Mouse (Mus musculus) lung, adult 2 months (tissue): Measurements from ENCODE around the gene Kif18a.

Source experiments
- CTCF ChIP-seq: fragments of 200-500 bp; IDR thresholded peaks from 2 replicates; pipeline ENCODE4 v1.5.1; 2011; ENCODE audit warnings: mild to moderate bottlenecking, low read length, control low read depth; ENCODE audit not compliant: insufficient read depth
- POLR2A ChIP-seq: fragments of 200-500 bp; IDR thresholded peaks from 2 replicates; pipeline ENCODE4 v1.6.1; 2011; ENCODE audit warnings: low read depth, mild to moderate bottlenecking, control low read depth, low read length, borderline replicate concordance; ENCODE audit errors: extremely low read depth

DNA sequence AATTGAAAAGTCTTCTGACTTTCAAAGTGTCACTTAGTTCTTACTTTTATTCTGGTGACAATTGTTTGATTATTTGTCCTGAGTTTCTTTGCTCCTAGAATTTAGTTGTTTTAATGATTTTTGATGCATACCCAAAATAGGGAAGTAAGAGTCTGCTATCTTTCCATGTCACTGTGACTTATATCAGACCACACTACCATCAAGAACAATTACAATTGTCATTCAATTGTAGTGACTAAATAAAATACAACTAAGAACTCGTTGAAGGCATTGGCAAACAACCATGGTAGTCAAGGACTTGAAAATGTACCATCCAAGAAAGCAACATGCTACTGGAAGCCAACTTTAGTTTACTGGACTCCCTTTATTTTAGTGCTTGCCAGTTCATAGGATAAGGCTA is 55.2 kb downstream of the Kif18a start:
- TF ChIP-seq CTCF, result no peak
- TF ChIP-seq POLR2A, result no peak
